In the genomic region with DNA sequence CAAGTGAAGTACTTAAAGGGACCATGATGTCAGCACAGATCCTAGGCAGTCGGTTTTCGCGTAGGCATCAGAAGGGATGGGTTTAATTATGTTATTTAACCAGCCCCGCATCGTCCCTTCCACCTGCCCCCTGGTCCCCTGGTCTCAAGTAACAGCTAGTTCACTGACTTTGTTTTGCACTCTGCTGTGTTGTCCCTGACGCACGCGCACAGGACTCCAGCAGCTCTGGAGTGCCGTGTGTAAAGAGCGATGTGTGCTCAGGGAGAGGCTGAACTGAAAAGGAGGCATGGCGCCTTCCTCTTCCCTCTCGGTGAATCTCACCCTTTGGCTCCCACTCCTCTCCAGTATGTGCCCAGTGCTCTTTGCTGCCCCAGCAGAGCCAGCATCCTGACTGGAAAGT, we compare ENCODE assay signal across 15 mouse cellular contexts. TPM values are rescaled to one million over a fixed set of nuclear protein-coding genes. Genes with fewer than 3 reads are reported as not detected.
DNase-seq lines count a peak whose midpoint lies in the region; ATAC-seq and TF ChIP-seq lines count a peak whose summit lies in the region.
"Had no signal": no experiment of that assay in that cellular context is flagged by ENCODE, and none has a peak within 500 bp of the region (broad histone marks: within the 10 kb centered on the region; RNA-seq: fewer than 3 reads in every experiment).

No protein-coding gene starts in this region.

- ATAC-seq in liver, embryonic 15.5 days (ENCODE audit: insufficient read depth) = no peak
- ATAC-seq in neural tube, embryonic 15.5 days (ENCODE audit: low FRiP score) = no peak
- ATAC-seq: hindbrain, embryonic 16.5 days had no signal

- H3K36me3 ChIP-seq in ES-E14 (ENCODE audit: control insufficient read depth, insufficient read depth, low read length, poor library complexity, severe bottlenecking) = peaks cover 38% of the 10 kb centered on the region
- peaks cover 57% of the 10 kb centered on the region for H3K36me3 ChIP-seq in liver, embryonic 15.5 days (replicated peaks)
- peaks cover 75% of the 10 kb centered on the region for H3K36me3 ChIP-seq in neural tube, embryonic 15.5 days

- 86% methylated on average over 12 of the region's 12 CpGs for WGBS in bone marrow, adult 2 months
- 79% methylated on average over 12 of the region's 12 CpGs for WGBS in liver, embryonic 15.5 days (ENCODE audit: insufficient replicate concordance)
- 84% methylated on average over 12 of the region's 12 CpGs for WGBS in neural tube, embryonic 15.5 days

- TF ChIP-seq CTCF in layer of hippocampus, adult 2 months (conservative IDR thresholded peaks at IDR 0.05) = no peak
- peak; percentile 4; the same call in 1 of the 2 replicates for TF ChIP-seq CTCF in bone marrow, adult 2 months (IDR thresholded peaks at IDR 0.05; ENCODE audit: control insufficient read depth, insufficient read depth, low read length)

- peak overlapping the region; percentile 73 for H3K9ac ChIP-seq in ES-E14 (ENCODE audit: insufficient read depth, low read depth, low read length, poor library complexity, severe bottlenecking)
- H3K9ac ChIP-seq in liver, embryonic 15.5 days = no peak overlapping the region
- H3K9ac ChIP-seq in neural tube, embryonic 15.5 days (replicated peaks) = no peak overlapping the region
- H3K9ac ChIP-seq: limb, embryonic 12.5 days had no signal

- in situ Hi-C loops in ES-E14 (cut with MboI; ENCODE audit: low sequenced_read_pairs in 2 of 2, unreplicated experiment in 2 of 2) = no loop called here

- H3K9me3 ChIP-seq in ES-E14 (ENCODE audit: control insufficient read depth, insufficient read depth, low read depth, low read length) = no peaks in the 10 kb centered on the region
- no peaks in the 10 kb centered on the region for H3K9me3 ChIP-seq in liver, embryonic 15.5 days (replicated peaks)
- no peaks in the 10 kb centered on the region for H3K9me3 ChIP-seq in neural tube, embryonic 15.5 days (replicated peaks)
- H3K9me3 ChIP-seq: limb, embryonic 12.5 days; midbrain, embryonic 10.5 days had no signal

- TF ChIP-seq POLR2A in bone marrow, adult 2 months (IDR thresholded peaks at IDR 0.05; ENCODE audit: borderline replicate concordance, control insufficient read depth, low read depth, low read length) = no peak

- H3K4me2 ChIP-seq in liver, embryonic 15.5 days = no peak overlapping the region
- no peak overlapping the region for H3K4me2 ChIP-seq in neural tube, embryonic 15.5 days
- H3K4me2 ChIP-seq: limb, embryonic 12.5 days had no signal

- peak overlapping the region; percentile 43; the same call in 1 of the 2 replicates for H3K27ac ChIP-seq in layer of hippocampus, adult 2 months
- H3K27ac ChIP-seq in ES-E14 (ENCODE audit: insufficient read depth, low read depth, low read length, poor library complexity, severe bottlenecking) = no peak overlapping the region; the same call in 1 of the 2 replicates
- H3K27ac ChIP-seq in bone marrow, adult 2 months (ENCODE audit: control insufficient read depth, insufficient read depth, low read depth, low read length, poor library complexity) = peak overlapping the region; percentile 25
- H3K27ac ChIP-seq in liver, embryonic 15.5 days (replicated peaks) = peak overlapping the region; percentile 29; the same call in 1 of the 2 replicates
- no peak overlapping the region for H3K27ac ChIP-seq in neural tube, embryonic 15.5 days (replicated peaks)
- H3K27ac ChIP-seq: limb, embryonic 12.5 days; midbrain, embryonic 10.5 days had no signal

- no peak for DNase-seq in layer of hippocampus, adult 2 months (ENCODE audit: low spot score in 2 of 2)
- no peak for DNase-seq in layer of hippocampus, postnatal 14 days (ENCODE audit: low spot score in 2 of 2)
- DNase-seq in ES-E14 (ENCODE audit: low read depth, low spot score) = no peak
- DNase-seq in thymus, postnatal 14 days = no peak
- no peak for DNase-seq in layer of hippocampus, adult 8-10 months (ENCODE audit: low spot score in 2 of 2)
- DNase-seq: cerebellum, adult 2 months; heart, postnatal 14 days; kidney, postnatal 4 days; thymus, postnatal 4 days had no signal

- H3K4me3 ChIP-seq in layer of hippocampus, adult 2 months = no peak overlapping the region
- no peak overlapping the region; a peak in 1 of 4 replicates for H3K4me3 ChIP-seq in ES-E14 (ENCODE audit: insufficient read depth in 1 of 2, low read depth in 1 of 2, low read length in 2 of 2, poor library complexity in 1 of 2, severe bottlenecking in 1 of 2)
- H3K4me3 ChIP-seq in bone marrow, adult 2 months (replicated peaks; ENCODE audit: control insufficient read depth, low read depth, low read length) = no peak overlapping the region
- no peak overlapping the region for H3K4me3 ChIP-seq in liver, embryonic 15.5 days (replicated peaks)
- H3K4me3 ChIP-seq in neural tube, embryonic 15.5 days (replicated peaks) = no peak overlapping the region
- H3K4me3 ChIP-seq: limb, embryonic 12.5 days; midbrain, embryonic 10.5 days had no signal

- peaks cover 0 to 4% of the 10 kb centered on the region in 2 experiments; a peak in 1 of 4 replicates for H3K4me1 ChIP-seq in ES-E14 (ENCODE audit: control insufficient read depth in 2 of 2, insufficient read depth in 2 of 2, low read length in 2 of 2, poor library complexity in 1 of 2)
- peaks cover 16% of the 10 kb centered on the region for H3K4me1 ChIP-seq in bone marrow, adult 2 months (ENCODE audit: control insufficient read depth, insufficient read depth, low read length)
- H3K4me1 ChIP-seq in liver, embryonic 15.5 days (replicated peaks) = peaks cover 28% of the 10 kb centered on the region
- peaks cover 1% of the 10 kb centered on the region; the same call in 1 of the 2 replicates for H3K4me1 ChIP-seq in neural tube, embryonic 15.5 days
- H3K4me1 ChIP-seq: limb, embryonic 12.5 days had no signal

- H3K27me3 ChIP-seq in liver, embryonic 15.5 days = no peaks in the 10 kb centered on the region
- no peaks in the 10 kb centered on the region for H3K27me3 ChIP-seq in neural tube, embryonic 15.5 days (replicated peaks)
- H3K27me3 ChIP-seq: limb, embryonic 12.5 days had no signal

TF ChIP-seq in ES-E14, 5 proteins besides CTCF, POLR2A, EP300 and RAD21:
- TF ChIP-seq ZNF384 (IDR thresholded peaks at IDR 0.05; ENCODE audit: low read depth, low read length) = no peak
- TF ChIP-seq CHD2 (IDR thresholded peaks at IDR 0.05; ENCODE audit: low read depth, low read length) = no peak
- TF ChIP-seq ZC3H11A (IDR thresholded peaks at IDR 0.05; ENCODE audit: borderline replicate concordance, low read depth, low read length) = no peak
- TF ChIP-seq HCFC1 (IDR thresholded peaks at IDR 0.05; ENCODE audit: borderline replicate concordance, insufficient read depth, low read length) = no peak
- TF ChIP-seq MAFK (IDR thresholded peaks at IDR 0.05; ENCODE audit: insufficient read depth, low read depth, low read length) = no peak

RNA-seq across cellular contexts. Expression of a gene that starts 9.1 kb away (rescaled TPM):
- 10 to 100 TPM; 78.8 to 83.5 TPM for total RNA-seq in layer of hippocampus, adult 2 months (2021)
- total RNA-seq in layer of hippocampus, postnatal 14 days (2021) = 10 to 100 TPM; 74.1 to 79.9 TPM
- 61.0 and 79.8 TPM in 2 replicates for total RNA-seq in ES-E14 (2012; rRNA removed)
- polyA plus RNA-seq in bone marrow, adult 2 months (2011; ENCODE audit: insufficient read depth, insufficient read length, low replicate concordance, missing spikeins) = 18.2 and 39.2 TPM in 2 replicates
- polyA plus RNA-seq in liver, embryonic 15.5 days (2015; fragmentation: Nextera tagmentation; extraction: Ambion mirVana) = 16.9 and 18.7 TPM in 2 replicates
- polyA plus RNA-seq in neural tube, embryonic 15.5 days (2015; fragmentation: Nextera tagmentation; extraction: Ambion mirVana) = 39.8 and 41.5 TPM in 2 replicates
- 100 to 1,000 TPM in 2 of 4 experiments, 10 to 100 TPM in 2; 86.0 to 149 (median 114) TPM for total RNA-seq in layer of hippocampus, adult 8-10 months (2022)

RNA-seq across cellular contexts. Expression of a gene that starts 22.9 kb away (rescaled TPM):
- total RNA-seq in layer of hippocampus, adult 2 months (2021) = 10 to 100 TPM; 37.0 to 37.2 TPM
- 10 to 100 TPM; 34.9 to 36.9 TPM for total RNA-seq in layer of hippocampus, postnatal 14 days (2021)
- total RNA-seq in ES-E14 (2012; rRNA removed) = 0.45 and 0.58 TPM in 2 replicates
- 0.52 TPM in 1 of 2 replicates, not detected in the other for polyA plus RNA-seq in bone marrow, adult 2 months (2011; ENCODE audit: insufficient read depth, insufficient read length, low replicate concordance, missing spikeins)
- 0.31 and 0.36 TPM in 2 replicates for polyA plus RNA-seq in liver, embryonic 15.5 days (2015; fragmentation: Nextera tagmentation; extraction: Ambion mirVana)
- 16.2 and 18.2 TPM in 2 replicates for polyA plus RNA-seq in neural tube, embryonic 15.5 days (2015; fragmentation: Nextera tagmentation; extraction: Ambion mirVana)
- total RNA-seq in layer of hippocampus, adult 8-10 months (2022) = 10 to 100 TPM; 38.6 to 44.0 (median 40.6) TPM

Comparison
In these comparisons a context has a peak if more than half of its experiments do, and no peak if none do; other contexts are left out.
1. H3K27ac ChIP-seq: peak in layer of hippocampus, adult 2 months (single experiment), bone marrow, adult 2 months (single experiment) and liver, embryonic 15.5 days (single experiment); none in ES-E14 (single experiment) and neural tube, embryonic 15.5 days (single experiment).
2. RNA of a gene that starts 22.9 kb away (total RNA-seq): 38.6 to 44.0 TPM in layer of hippocampus, adult 8-10 months, 37.0 to 37.2 TPM in layer of hippocampus, adult 2 months and 34.9 to 36.9 TPM in layer of hippocampus, postnatal 14 days; 0.45 to 0.58 TPM in ES-E14; every median in the first group is over 10 times any median in the second.